Comparison of ENCODE assay signal across 8 mouse cellular contexts in genomic region chr13:81761566-81762186, GRCm38 (mm10). TPM values are rescaled to one million over a fixed set of nuclear protein-coding genes. Genes with fewer than 3 reads are reported as not detected.
DNase-seq lines count a peak whose midpoint lies in the region; ATAC-seq lines count a peak whose summit lies in the region.

No protein-coding gene starts in this region.

- H3K36me3 ChIP-seq in heart, embryonic 10.5 days = no peaks in the 10 kb centered on the region
- no peaks in the 10 kb centered on the region for H3K36me3 ChIP-seq in midbrain, embryonic 12.5 days

- H3K9me3 ChIP-seq in heart, embryonic 10.5 days = no peaks in the 10 kb centered on the region
- H3K9me3 ChIP-seq in midbrain, embryonic 12.5 days = no peaks in the 10 kb centered on the region

- H3K27ac ChIP-seq in heart, embryonic 10.5 days = no peak overlapping the region
- no peak overlapping the region for H3K27ac ChIP-seq in midbrain, embryonic 12.5 days (replicated peaks)

- 0 out of 2 replicates have a peak overlapping the region, but pooled peaks have one; percentile 21 for H3K4me2 ChIP-seq in midbrain, embryonic 12.5 days (replicated peaks)

- 0 out of 2 replicates have a peak overlapping the region, but pooled peaks have one; percentile 31 for H3K9ac ChIP-seq in midbrain, embryonic 12.5 days (replicated peaks)

- H3K4me3 ChIP-seq in heart, embryonic 10.5 days = no peak overlapping the region
- H3K4me3 ChIP-seq in midbrain, embryonic 12.5 days = no peak overlapping the region

- peak; percentile 63 for ATAC-seq in midbrain, embryonic 12.5 days (ENCODE audit: low FRiP score, low read depth)

- H3K27me3 ChIP-seq in heart, embryonic 10.5 days (ENCODE audit: insufficient read depth, poor library complexity, severe bottlenecking) = no peaks in the 10 kb centered on the region
- H3K27me3 ChIP-seq in midbrain, embryonic 12.5 days = no peaks in the 10 kb centered on the region

- 30% methylated on average over 14 of the region's 14 CpGs for WGBS in heart, embryonic 10.5 days
- 31% methylated on average over 14 of the region's 14 CpGs for WGBS in midbrain, embryonic 12.5 days

- peaks cover 11% of the 10 kb centered on the region for H3K4me1 ChIP-seq in heart, embryonic 10.5 days
- no peaks in the 10 kb centered on the region for H3K4me1 ChIP-seq in midbrain, embryonic 12.5 days

- DNase-seq in heart, adult 8-10 months (ENCODE audit: low spot score) = peak; percentile 61
- DNase-seq in heart, embryonic 10.5 days (ENCODE audit: low spot score) = no peak
- DNase-seq in NIH3T3 (ENCODE audit: low read depth) = peak; percentile 76
- peak; percentile 72 for DNase-seq in embryo, embryonic 10 days (ENCODE audit: low spot score)
- peak; percentile 35 for DNase-seq in heart, postnatal 4 days
- DNase-seq in layer of hippocampus, postnatal 14 days (ENCODE audit: low spot score in 2 of 2) = peak; percentile 39 to 77
- DNase-seq in testis, postnatal 10 days (ENCODE audit: low spot score) = no peak

RNA-seq across cellular contexts. Expression of gene Cetn3, which starts 21.2 kb away (rescaled TPM):
- total RNA-seq in heart, adult 8-10 months (2022) = 10 to 100 TPM; 42.4 to 60.0 (median 51.5) TPM
- 202 and 213 TPM in 2 replicates for polyA plus RNA-seq in heart, embryonic 10.5 days (2016; fragmentation: Nextera tagmentation; extraction: Ambion mirVana)
- 100 to 1,000 TPM; 119 to 127 TPM for total RNA-seq in heart, postnatal 4 days (2021)
- total RNA-seq in layer of hippocampus, postnatal 14 days (2021) = 100 to 1,000 TPM; 116 to 124 TPM
- 236 and 245 TPM in 2 replicates for polyA plus RNA-seq in midbrain, embryonic 12.5 days (2016; fragmentation: Nextera tagmentation; extraction: Ambion mirVana)

RNA-seq across cellular contexts. Expression of gene Mblac2, which starts 50.5 kb away (rescaled TPM):
- 1 to 10 TPM; 4.8 to 7.6 (median 6.3) TPM for total RNA-seq in heart, adult 8-10 months (2022)
- 5.7 and 6.2 TPM in 2 replicates for polyA plus RNA-seq in heart, embryonic 10.5 days (2016; fragmentation: Nextera tagmentation; extraction: Ambion mirVana)
- total RNA-seq in heart, postnatal 4 days (2021) = 1 to 10 TPM; 2.4 to 3.0 TPM
- 10 to 100 TPM; 28.4 to 29.2 TPM for total RNA-seq in layer of hippocampus, postnatal 14 days (2021)
- 7.5 and 8.7 TPM in 2 replicates for polyA plus RNA-seq in midbrain, embryonic 12.5 days (2016; fragmentation: Nextera tagmentation; extraction: Ambion mirVana)

RNA-seq across cellular contexts. Expression of gene Polr3g, which starts 50.9 kb away (rescaled TPM):
- total RNA-seq in heart, adult 8-10 months (2022) = 1 to 10 TPM; 4.3 to 5.9 (median 5.4) TPM
- polyA plus RNA-seq in heart, embryonic 10.5 days (2016; fragmentation: Nextera tagmentation; extraction: Ambion mirVana) = 32.1 and 32.6 TPM in 2 replicates
- total RNA-seq in heart, postnatal 4 days (2021) = 1 to 10 TPM; 3.4 to 4.4 TPM
- 1 to 10 TPM; 3.6 to 4.7 TPM for total RNA-seq in layer of hippocampus, postnatal 14 days (2021)
- polyA plus RNA-seq in midbrain, embryonic 12.5 days (2016; fragmentation: Nextera tagmentation; extraction: Ambion mirVana) = 8.8 and 10.5 TPM in 2 replicates

Comparison
In these comparisons a context has a peak if more than half of its experiments do, and no peak if none do; other contexts are left out.
1. DNase-seq: peak in heart, adult 8-10 months (single experiment), NIH3T3 (single experiment), embryo, embryonic 10 days (single experiment), heart, postnatal 4 days (single experiment) and layer of hippocampus, postnatal 14 days (2 of 2); none in heart, embryonic 10.5 days (single experiment) and testis, postnatal 10 days (single experiment).